Mouse (Mus musculus) ES-E14 (cell line): ENCODE measurements at regions not wholly inside any gene's neighbourhood (a gene's known extent, or its start where the extent isn't known, plus 50 kb on each side); places are given as distances from the start of the nearest gene placed in this dataset.

ENCODE experiments used
- MAFK ChIP-seq: IDR thresholded peaks from 2 replicates; pipeline ENCODE4 v1.6.1; 2014; ENCODE audit warnings: mild to moderate bottlenecking, low read depth, low read length, inconsistent platforms; ENCODE audit not compliant: insufficient read depth
- ZC3H11A ChIP-seq: IDR thresholded peaks from 2 replicates; pipeline ENCODE4 v1.6.1; 2012; ENCODE audit warnings: low read depth, mild to moderate bottlenecking, inconsistent platforms, low read length, borderline replicate concordance
- ZNF384 ChIP-seq: IDR thresholded peaks from 2 replicates; pipeline ENCODE4 v1.6.1; 2012; ENCODE audit warnings: low read depth, low read length, inconsistent platforms

- no peak for TF ChIP-seq MAFK
- no peak for TF ChIP-seq ZNF384
- no peak for TF ChIP-seq ZC3H11A
Measured at GRCm38 (mm10) chr5:54622733-54623132, 624.4 kb downstream of the Stim2 start.
